Mouse (Mus musculus): Measurements from ENCODE around the gene B3galt4.
A peak's percentile ranks its signal among the peaks of the same experiment; 100 is the strongest.
"Not testable (repeated sequence)": the region's sequence is repeated elsewhere in the genome, so short reads cannot be mapped to it uniquely, and the experiment has no call there.

Gene B3galt4

DNA sequence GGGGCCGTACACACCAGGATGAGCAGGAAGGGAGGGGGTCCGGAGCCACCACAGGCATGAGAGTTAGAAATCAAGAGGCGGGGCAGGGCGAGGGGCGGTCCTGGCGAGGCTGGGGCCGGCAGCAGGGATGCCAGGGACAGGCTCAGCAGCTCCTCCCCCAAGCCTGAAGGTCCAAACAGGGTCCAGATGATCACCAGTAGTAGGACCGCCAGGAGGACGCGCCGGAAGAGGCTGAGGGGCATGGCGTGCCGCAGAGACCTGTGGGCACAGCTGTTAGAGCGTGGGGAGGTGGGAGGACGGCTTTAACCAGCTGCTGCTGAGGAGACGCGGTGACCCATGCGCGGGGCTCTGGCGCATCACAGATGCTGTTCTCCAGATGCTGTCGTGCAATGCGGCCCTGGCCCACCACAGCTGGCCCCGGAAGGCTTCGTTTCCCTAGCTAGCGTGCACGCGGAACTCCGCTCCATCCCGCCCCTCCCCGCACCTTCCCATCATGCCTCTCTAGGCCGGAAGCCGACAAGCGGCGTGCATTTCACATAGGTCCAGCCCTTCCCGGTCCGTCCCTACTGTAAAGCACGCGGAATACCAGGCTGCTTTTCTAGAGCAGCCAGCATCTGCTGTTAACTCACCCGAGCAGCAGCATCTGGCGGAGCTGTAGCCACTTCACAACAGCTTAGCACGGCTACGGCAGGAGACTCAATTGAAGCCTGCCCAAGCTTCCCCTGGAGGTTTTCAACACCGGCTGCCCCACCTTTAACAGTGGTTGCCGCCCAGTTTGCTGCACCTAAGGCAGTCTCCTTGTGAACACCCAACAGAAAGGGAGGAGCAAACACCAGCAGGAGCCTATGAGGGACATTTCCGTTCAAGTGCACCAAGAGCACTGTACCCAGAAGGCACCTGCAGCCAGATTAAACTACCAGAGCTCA is at the start of gene B3galt4:
TSS of gene B3galt4 (minus strand) at position 468 of the 926 bp plus-strand sequence.
- DNase-seq (ENCODE audit: low spot score in 2 of 2): peak; percentile 61 to 85

DNA sequence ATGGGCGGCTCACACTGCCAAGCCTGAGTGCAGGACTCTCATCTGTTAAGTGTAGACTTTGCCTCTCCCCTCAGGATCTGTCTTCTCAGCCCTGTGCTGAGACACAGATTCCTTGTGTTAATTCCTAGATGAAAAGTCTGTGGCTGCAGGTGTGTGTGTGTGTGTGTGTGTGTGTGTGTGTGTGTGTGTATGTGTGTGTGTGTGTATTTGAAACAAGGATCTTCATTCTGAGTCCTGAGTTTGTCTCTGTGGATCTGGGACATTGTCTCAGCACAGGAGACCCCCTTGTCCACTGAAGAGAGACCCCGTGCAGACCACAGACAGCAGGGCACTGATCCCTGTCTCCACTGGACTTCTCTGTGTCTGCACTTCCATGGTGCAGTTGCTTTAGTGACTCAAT is 49.5 kb upstream of the B3galt4 start:
- DNase-seq (ENCODE audit: low spot score in 2 of 2): not testable (repeated sequence)

DNA sequence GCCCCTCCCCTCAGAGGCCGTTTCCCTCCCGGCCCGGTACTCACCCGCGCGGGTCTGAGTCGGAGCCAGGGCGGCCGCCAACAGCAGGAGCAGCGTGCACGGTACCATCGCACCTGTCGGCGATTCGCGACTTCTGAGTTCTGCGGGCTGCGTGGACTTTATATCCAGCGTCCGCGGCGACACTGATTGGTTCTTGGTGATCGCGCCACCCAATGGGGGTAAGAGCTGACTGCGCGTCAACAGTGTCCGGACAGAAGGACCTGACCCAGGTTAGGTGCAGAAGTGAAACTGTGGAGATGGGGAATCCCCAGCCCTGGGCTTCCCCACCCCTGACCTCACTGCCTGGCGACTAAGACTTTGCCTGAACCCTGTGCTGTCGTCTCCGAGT is 48.9 kb upstream of the B3galt4 start, which contains the start of gene H2-K1:
TSS of gene H2-K1 (minus strand) at position 198 of the 388 bp plus-strand sequence.
- peak; percentile 79 to 92 for DNase-seq (ENCODE audit: low spot score in 2 of 2)

DNA sequence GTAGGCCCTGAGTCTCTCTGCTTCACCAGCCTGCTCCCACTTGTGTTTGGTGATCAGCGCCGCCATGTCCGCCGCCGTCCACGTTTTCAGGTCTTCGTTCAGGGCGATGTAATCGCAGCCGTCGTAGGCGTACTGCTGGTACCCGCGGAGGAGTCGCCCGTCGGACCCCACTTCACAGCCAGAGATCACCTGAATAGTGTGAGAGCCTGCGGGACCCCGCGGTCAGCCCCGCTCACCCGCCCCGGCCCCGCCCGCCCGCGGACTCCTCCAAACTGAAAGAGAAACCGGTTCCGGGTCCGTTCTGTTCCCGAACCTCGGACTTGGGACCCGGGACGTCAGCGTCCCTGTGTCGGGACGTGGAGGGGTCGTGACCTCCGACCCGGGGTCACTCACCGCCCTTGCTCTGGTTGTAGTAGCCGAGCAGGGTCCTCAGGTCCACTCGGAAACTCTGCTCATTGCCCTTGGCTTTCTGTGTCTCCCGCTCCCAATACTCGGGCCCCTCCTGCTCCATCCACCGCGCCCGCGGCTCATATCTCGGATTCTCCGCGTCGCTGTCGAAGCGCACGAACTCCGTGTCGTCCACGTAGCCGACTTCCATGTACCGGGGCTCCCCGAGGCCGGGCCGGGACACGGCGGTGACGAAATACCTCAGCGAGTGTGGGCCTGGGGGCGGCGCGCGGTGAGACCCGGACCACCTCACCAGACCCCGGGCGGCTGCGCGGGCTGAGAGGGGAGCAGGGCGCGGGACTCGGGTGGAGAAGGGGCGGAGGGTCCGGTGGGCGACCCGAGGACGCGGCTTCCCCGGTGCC is 48.3 kb upstream of the B3galt4 start:
- peak; percentile 33 to 59 for DNase-seq (ENCODE audit: low spot score in 2 of 2)

DNA sequence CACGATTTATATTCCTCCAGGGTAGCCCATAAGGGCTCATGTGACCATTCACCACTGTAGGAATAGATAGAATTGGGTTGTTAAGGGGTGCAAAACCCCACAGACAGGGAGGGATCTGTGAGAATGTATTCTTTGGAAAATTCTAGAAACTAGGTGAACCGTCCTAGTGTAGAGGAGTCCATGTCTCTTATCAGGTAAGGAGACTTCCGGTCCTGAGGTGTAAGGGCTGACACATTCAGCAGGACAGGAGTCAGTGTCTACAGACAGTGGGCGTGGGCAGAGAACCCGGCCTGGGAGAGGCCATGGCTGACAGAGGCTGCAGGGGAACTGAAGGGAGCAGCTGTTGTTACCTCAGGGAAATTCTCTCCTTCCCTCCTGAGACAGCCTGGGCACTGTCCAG is 47.4 kb upstream of the B3galt4 start:
- DNase-seq (ENCODE audit: low spot score in 2 of 2): not testable (repeated sequence)

DNA sequence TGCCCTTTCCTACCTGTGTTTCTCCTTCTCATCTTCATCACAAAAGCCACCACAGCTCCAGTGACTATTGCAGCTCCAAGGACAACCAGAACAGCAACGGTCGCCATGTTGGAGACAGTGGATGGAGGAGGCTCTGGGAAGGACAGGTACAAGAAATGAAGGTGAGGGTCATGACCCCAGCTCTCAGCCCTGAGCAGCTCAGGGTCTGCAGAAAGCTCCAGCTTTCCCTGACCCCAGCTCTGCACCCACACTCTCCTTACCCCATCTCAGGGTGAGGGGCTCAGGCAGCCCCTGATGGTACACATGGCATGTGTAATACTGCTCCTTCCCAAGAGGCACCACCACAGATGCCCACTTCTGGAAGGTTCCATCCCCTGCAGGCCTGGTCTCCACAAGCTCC is 45.7 kb upstream of the B3galt4 start:
- DNase-seq (ENCODE audit: low spot score in 2 of 2): not testable (repeated sequence)

DNA sequence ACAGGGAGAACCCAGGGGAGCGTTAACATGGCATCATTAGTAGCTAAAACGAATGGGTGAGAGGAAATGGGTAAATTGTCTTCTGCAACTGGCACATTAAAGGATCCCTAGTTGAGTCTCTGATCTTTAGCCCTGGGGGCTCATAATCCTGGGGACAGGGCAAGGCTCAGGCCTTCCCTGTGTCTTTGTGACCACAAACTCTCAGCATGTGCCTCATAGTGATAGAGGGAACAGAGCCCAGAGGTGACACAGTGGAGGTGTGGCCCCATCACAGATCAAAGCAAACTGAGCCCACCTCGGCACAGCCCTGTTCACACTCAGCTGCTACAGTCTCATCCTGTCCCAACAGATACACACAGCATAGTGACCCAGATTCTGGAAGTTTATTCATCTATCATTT is 44.4 kb upstream of the B3galt4 start:
- no peak for DNase-seq (ENCODE audit: low spot score in 2 of 2)

DNA sequence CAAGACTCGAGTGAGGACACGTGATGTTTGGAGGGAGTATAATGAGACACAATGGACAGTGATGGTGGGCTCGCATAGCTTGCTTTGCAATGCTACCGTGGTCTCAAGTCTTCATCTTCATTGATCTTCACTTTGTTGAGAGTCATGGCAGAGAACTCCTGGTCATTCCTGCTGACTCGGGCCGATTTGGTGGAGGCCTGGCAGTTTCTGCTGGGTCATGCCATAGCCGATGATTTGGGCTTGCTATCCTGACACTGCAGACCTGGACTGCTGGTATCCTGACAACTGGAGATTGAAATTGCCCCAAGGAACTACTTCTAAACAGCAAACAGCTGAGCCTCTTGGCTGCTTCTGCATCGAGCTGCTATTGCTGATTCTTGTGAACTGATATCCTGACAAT is 43.7 kb upstream of the B3galt4 start:
- no peak for DNase-seq (ENCODE audit: low spot score in 2 of 2)

DNA sequence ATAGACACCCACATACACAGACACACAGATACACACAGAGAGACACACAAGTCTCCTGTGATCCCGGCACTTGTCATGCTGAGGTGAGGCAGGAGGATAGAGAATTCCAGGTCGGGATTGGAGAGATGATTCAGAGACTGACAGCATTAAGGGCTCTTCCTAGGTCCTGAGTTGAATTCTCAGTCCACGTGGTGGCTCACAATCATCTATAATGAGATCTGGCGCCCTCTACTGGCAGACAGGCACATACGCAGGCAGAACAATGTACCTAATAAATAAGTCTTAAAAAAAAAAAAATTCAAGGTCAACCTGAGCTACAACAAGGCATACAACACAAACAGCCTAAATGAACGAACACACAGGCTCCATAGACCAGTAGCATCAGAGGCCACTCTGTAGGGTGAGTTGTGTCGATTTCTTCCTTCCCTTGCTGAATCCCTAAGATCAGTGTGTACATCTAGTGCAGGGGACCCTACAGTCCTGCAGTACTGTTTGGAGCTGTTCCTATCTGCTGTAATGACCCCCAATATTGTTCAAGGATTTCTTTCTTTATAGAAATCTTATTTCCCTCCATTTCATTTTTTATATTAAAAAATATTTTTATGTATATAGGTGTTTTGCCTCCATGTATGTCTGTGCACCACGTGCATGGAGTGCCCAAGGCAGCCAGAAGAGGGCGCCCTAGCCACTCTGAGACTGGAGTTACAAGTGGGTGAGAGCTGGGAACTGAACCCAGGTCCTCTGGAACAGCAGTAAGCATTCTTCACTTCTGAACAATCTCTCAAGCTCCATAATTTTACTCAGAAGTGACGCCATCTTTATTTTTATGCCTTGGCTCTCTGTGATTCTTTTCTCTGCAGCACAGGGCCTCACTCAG is 40.7 kb upstream of the B3galt4 start:
- peak; percentile 37 to 81 for DNase-seq (ENCODE audit: low spot score in 2 of 2)

DNA sequence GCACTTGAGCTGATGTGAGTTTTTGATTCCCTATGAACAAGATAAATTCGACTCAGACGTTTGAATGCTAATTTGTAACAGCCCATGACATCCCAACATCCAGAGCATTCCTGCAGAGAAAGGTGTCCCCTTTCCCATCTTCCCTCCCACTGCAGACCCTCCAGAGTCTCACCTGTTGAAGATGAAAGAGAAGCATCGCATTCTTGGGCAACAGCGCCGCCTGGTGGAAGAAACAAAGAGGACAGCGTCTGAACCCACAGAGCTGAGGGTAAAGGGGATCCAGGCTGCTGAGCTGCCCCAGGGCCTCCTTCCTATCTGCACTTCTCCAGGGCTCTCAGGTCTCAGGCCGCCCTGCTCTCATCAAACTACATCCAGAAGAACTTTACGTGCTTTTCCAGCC is 30.8 kb upstream of the B3galt4 start:
- peak; percentile 68 to 85 for DNase-seq (ENCODE audit: low spot score in 2 of 2)

DNA sequence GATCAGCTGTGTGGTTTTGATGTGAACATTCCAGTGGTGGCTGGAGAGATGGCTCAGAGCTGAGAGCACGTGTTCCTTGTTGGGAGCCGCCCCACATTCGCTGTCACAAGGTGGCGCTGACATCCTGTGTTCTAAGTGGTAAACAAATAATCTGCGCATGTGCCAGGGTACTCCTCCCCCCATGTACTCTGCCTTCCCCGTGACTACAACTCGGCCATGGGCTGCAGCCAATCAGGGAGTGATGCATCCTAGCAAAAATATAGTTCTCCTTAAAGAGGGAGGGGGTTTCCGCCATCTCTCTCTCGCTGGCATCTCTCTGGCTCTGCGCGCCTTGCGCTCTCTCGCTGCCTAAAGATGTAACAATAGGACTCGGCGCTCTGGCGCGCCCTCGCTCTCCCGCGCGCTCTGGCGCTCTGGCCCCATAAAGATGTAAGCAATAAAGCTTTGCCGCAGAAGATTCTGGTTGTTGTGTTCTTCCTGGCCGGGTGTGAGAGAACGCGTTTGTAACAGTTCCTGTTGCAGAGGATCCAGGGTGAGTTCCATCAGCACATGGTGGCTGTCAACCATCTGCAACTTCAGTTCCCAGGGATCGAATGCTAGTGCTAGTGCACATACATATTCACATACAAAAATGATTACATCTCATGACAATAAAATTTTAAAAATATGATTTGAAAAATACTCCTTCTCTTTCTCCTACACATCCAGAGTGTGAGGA is 30.1 kb upstream of the B3galt4 start:
- peak; percentile 50 to 87 for DNase-seq (ENCODE audit: low spot score in 2 of 2)

DNA sequence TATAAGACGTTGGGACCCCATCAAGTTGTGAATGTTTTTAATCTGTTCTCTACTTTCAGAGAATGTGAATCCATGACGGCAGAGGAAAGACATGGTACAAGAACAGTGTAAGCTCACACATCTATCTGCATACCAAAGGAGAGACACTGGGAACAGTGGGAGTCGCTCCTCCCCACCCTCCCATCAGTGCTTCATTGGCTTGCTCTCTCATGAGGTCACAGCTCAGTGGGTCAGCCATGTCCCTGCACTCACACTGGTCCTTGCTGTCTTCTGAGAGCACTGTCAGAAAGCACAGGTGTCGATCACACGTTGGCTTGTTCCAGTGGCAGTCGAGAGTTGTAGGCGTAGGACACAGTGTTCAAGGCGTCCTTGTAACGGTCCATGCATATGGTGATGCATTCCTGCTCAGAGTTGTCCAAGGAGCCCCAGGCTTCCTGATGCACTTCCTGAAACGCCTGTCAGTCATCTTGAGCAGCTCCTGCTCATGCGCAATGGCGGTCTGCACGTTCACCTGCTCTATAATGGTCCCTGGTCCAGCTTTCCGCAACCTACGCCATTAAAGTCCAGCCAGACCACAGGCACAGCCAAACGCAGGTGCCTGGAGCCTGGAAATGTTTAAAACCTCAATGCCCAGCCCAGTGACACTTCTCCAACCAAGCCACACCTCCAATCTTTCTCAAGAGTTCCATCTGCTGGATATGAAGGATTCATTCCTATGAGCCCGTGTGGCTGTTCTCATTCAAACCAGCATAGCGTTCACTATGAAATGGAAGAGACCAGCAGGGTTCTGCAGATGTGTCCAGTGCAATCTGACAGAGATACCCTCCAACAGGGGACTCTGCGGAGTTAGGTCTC is 29.1 kb upstream of the B3galt4 start:
- DNase-seq (ENCODE audit: low spot score in 2 of 2): no peak

DNA sequence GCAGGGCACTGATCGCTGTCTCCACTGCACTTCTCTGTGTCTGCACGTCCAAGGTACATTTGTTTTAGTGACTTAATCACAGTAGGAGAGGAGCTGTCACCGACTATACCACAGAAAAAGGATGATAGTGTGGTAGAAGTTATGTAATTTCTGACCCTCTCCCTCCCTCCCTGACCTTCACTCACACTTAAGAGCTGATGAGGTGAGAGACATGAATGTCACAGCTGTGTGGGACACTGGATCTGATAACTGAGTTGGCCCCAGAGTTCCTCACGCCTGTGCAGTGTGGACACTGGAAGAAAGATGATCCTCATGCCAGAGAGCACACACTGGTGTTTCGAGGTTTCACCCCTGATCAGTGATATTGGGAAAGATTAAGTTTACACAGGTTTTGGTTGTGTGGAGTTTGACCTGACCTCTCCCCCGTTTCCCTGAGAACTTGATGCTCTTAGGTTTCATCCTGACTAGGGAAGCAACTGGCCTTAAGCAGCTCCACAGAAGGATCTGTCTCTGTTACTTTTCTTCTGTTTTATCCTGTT is 28.3 kb upstream of the B3galt4 start:
- DNase-seq (ENCODE audit: low spot score in 2 of 2): no peak

DNA sequence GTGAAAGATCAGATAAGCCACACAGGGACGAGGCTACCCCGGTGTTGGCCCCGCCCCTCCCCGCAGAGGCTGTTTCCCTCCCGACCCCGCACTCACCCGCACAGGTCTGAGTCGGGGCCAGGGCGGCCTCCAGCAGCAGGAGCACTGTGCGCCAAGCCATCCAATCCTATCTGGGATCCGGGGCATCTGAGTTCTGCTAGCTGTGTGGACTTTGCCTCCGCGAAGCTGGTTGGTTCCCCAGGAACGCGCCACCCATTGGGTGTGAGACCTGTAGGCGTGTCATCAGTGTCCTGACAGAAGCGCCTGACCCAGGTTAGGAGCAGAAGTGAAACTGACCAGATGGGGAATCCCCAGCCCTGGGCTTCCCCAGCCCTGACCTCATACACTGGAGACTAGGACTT is 27.3 kb upstream of the B3galt4 start:
- DNase-seq (ENCODE audit: low spot score in 2 of 2): peak; percentile 55 to 81

DNA sequence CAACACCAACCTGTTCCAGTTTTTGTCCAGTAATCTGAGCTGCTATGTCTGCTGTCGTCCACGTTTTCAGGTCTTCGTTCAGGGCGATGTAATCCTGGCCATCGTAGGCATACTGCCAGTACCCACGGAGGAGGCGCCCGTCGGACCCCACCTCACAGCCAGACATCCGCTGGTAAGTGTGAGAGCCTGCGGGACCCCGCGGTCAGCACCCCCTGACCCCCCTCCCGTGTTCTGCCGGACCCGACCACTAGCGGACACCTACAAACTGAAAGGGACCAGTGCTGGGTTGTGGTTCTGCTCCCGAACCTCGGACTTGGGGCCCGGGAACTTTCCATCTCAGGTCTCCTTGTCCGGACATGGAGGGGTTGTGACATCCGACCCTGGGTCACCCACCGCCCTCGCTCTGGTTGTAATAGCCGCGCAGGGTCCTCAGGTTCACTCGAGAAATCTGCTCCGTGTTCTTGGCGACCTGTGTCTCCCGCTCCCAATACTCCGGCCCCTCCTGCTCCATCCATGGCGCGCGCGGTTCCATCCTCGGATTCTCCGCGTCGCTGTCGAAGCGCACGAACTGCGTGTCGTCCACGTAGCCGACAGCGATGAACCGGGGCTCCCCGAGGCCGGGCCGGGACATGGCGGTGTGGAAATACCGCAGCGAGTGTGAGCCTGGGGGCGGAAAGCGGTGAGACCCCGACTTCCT is 26.7 kb upstream of the B3galt4 start:
- peak in 1 of 2 experiments; percentile 22 for DNase-seq (ENCODE audit: low spot score in 2 of 2)

DNA sequence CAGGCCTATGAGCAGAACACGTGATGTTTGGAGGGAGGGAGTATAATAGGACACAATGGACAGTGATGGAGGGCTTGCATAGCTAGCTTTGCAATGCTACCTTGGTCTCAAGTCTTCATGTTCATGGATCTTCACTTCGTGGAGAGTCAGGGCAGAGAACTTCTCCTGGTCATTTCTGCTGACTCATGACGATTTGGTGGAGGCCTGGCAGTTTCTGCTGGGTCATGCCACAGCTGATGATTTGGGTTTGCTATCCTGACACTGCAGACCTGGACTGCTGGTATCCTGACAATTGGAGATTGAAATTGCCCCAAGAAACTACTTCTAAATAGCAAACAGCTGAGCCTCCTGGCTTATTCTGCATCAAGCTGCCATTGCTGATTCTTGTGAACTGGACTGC is 22.3 kb upstream of the B3galt4 start:
- DNase-seq (ENCODE audit: low spot score in 2 of 2): no peak

DNA sequence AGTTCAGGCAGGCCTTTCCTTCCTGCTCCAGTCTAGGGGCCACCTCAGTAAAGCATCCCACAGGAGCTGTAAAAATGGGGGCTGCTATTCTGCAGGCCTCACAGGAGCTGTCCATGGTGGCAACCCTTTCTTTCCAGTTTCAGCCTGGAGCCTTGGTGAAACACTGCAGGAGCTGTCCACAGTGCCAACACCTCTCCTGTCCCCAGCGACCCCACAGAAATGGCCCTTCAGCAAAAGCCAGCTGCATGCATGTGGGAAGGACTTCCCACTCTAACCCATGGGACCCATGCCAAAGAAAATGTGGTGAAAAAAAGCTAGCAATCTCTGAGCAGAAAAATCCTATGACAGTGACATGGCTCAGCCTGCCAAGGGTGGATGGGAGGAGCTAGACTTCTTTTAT is 21.4 kb upstream of the B3galt4 start:
- peak in 1 of 2 experiments; percentile 56 for DNase-seq (ENCODE audit: low spot score in 2 of 2)

DNA sequence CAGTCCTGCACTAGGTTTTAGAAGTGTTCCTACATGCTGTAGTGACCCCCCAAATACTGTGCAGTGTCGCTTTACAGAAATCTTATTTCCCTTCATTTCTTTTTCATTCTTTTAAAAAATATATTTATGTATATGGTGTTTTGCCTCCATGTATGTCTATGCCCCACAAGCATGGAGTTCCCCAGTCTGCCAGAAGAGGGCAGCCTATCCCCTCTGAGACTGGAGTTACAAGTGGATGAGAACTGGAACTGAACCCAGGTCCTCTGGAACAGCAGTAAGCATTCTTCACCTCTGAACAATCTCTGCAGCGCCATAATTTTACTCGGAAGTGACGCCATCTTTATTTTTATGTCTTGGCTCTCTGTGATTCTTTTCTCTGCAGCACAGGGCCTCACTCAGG is 18.1 kb upstream of the B3galt4 start:
- peak in 1 of 2 experiments; percentile 54 for DNase-seq (ENCODE audit: low spot score in 2 of 2)

DNA sequence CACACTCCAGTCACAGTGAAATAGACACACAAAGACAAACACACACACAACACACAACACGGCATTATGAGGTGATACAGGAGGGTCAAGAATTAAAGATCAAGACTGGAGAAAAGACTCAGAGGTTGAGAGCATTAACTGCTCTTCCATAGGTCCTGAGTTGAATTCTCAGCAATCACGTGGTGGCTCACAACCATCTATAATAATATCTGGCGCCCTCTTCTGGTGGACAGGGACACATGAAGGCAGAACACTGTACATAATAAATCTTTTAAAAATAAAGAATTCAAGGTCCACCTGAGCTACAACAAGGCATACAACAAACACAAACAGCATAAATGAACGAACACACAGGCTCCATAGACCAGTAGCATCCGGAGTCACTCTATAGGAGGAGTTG is 17.6 kb upstream of the B3galt4 start:
- peak in 1 of 2 experiments; percentile 66 for DNase-seq (ENCODE audit: low spot score in 2 of 2)
